Mouse (Mus musculus): ENCODE results near the gene Usp7. TPM values are rescaled to one million over a fixed set of nuclear protein-coding genes. Genes with fewer than 3 reads are reported as not detected.
A peak's percentile ranks its signal among the peaks of the same experiment; 100 is the strongest.
"Not testable (repeated sequence)": the region's sequence is repeated elsewhere in the genome, so short reads cannot be mapped to it uniquely, and the experiment has no call there.

The Usp7 gene
- polyA plus RNA-seq, 1 experiment from 2014 or later: 22.6 TPM

GRCm38 (mm10) chr16:8778697-8779096 is 13.4 kb downstream of the Usp7 start:
- no peak overlapping the region for H3K9ac ChIP-seq
- H3K4me1 ChIP-seq (replicated peaks): no peaks in the 10 kb centered on the region
- H3K36me3 ChIP-seq: no peaks in the 10 kb centered on the region
- H3K27ac ChIP-seq: no peak overlapping the region
- ATAC-seq: no peak
- no peak overlapping the region for H3K4me2 ChIP-seq (replicated peaks)
- H3K9me3 ChIP-seq: no peaks in the 10 kb centered on the region
- no peaks in the 10 kb centered on the region for H3K27me3 ChIP-seq (replicated peaks)
- H3K4me3 ChIP-seq (replicated peaks): no peak overlapping the region

- WGBS: 58% methylated on average over 2 of the region's 2 CpGs
- Histone ChIP-seq H3K27ac (no peak overlapping the region), H3K4me1 (replicated peaks) (no peaks in the 10 kb centered on the region), H3K4me3 (replicated peaks) (no peak overlapping the region), H3K9me3 (no peaks in the 10 kb centered on the region), H3K27me3 (replicated peaks) (no peaks in the 10 kb centered on the region), H3K9ac (no peak overlapping the region), H3K4me2 (replicated peaks) (no peak overlapping the region), H3K36me3 (no peaks in the 10 kb centered on the region)
- ATAC-seq: no peak
These were observed 14.9 kb downstream of the Usp7 start for GRCm38 (mm10) chr16:8777202-8777601.

GRCm38 (mm10) chr16:8776634-8777033 is 15.5 kb downstream of the Usp7 start:
- Histone ChIP-seq H3K4me2 (replicated peaks) (no peak overlapping the region), H3K4me1 (replicated peaks) (no peaks in the 10 kb centered on the region), H3K9me3 (no peaks in the 10 kb centered on the region), H3K36me3 (no peaks in the 10 kb centered on the region), H3K27me3 (replicated peaks) (no peaks in the 10 kb centered on the region), H3K9ac (no peak overlapping the region), H3K4me3 (replicated peaks) (no peak overlapping the region), H3K27ac (no peak overlapping the region)
- WGBS: 88% methylated on average over 11 of the region's 11 CpGs
- ATAC-seq: no peak

GRCm38 (mm10) chr16:8771086-8771485 is 21.0 kb downstream of the Usp7 start:
- H3K36me3 ChIP-seq: no peaks in the 10 kb centered on the region
- no peak overlapping the region for H3K4me2 ChIP-seq (replicated peaks)
- no peaks in the 10 kb centered on the region for H3K4me1 ChIP-seq (replicated peaks)
- H3K4me3 ChIP-seq (replicated peaks): no peak overlapping the region
- WGBS: 47% methylated on average over 4 of the region's 4 CpGs
- ATAC-seq: no peak
- H3K27ac ChIP-seq: no peak overlapping the region
- no peaks in the 10 kb centered on the region for H3K9me3 ChIP-seq
- no peaks in the 10 kb centered on the region for H3K27me3 ChIP-seq (replicated peaks)
- no peak overlapping the region for H3K9ac ChIP-seq

GRCm38 (mm10) chr16:8770342-8770741 is 21.8 kb downstream of the Usp7 start:
- not testable (repeated sequence) for H3K27ac ChIP-seq; H3K9me3 ChIP-seq; H3K27me3 ChIP-seq (replicated peaks); H3K4me2 ChIP-seq (replicated peaks); H3K36me3 ChIP-seq; ATAC-seq; H3K4me3 ChIP-seq (replicated peaks); H3K9ac ChIP-seq; H3K4me1 ChIP-seq (replicated peaks)
- 49% methylated on average over 8 of the region's 8 CpGs for WGBS

GRCm38 (mm10) chr16:8769466-8769865 is 22.6 kb downstream of the Usp7 start:
- WGBS: 62% methylated on average over 4 of the region's 4 CpGs
- ATAC-seq: no peak
- Histone ChIP-seq H3K9ac (no peak overlapping the region), H3K9me3 (no peaks in the 10 kb centered on the region), H3K27me3 (replicated peaks) (no peaks in the 10 kb centered on the region), H3K36me3 (no peaks in the 10 kb centered on the region), H3K4me2 (replicated peaks) (no peak overlapping the region), H3K4me1 (replicated peaks) (no peaks in the 10 kb centered on the region), H3K4me3 (replicated peaks) (no peak overlapping the region), H3K27ac (no peak overlapping the region)

GRCm38 (mm10) chr16:8769065-8769464 is 23.0 kb downstream of the Usp7 start:
- Histone ChIP-seq H3K9me3 (no peaks in the 10 kb centered on the region), H3K4me3 (replicated peaks) (no peak overlapping the region), H3K4me2 (replicated peaks) (no peak overlapping the region), H3K27ac (no peak overlapping the region), H3K36me3 (no peaks in the 10 kb centered on the region), H3K9ac (no peak overlapping the region), H3K4me1 (replicated peaks) (no peaks in the 10 kb centered on the region), H3K27me3 (replicated peaks) (no peaks in the 10 kb centered on the region)
- WGBS: 19% methylated on average over 10 of the region's 10 CpGs
- peak; percentile 84 for ATAC-seq

GRCm38 (mm10) chr16:8768588-8768987 is 23.5 kb downstream of the Usp7 start:
- Histone ChIP-seq H3K27ac (no peak overlapping the region), H3K4me3 (replicated peaks) (no peak overlapping the region), H3K27me3 (replicated peaks) (no peaks in the 10 kb centered on the region), H3K9me3 (no peaks in the 10 kb centered on the region), H3K9ac (no peak overlapping the region), H3K4me1 (replicated peaks) (no peaks in the 10 kb centered on the region), H3K4me2 (replicated peaks) (no peak overlapping the region), H3K36me3 (no peaks in the 10 kb centered on the region)
- 64% methylated on average over 4 of the region's 4 CpGs for WGBS
- peak; percentile 32; the same call in 1 of the 2 replicates for ATAC-seq

- no peaks in the 10 kb centered on the region for H3K36me3 ChIP-seq
- H3K4me3 ChIP-seq (replicated peaks): no peak overlapping the region
- no peak overlapping the region for H3K9ac ChIP-seq
- H3K27ac ChIP-seq: no peak overlapping the region
- WGBS: 83% methylated on average over 4 of the region's 4 CpGs
- no peak overlapping the region for H3K4me2 ChIP-seq (replicated peaks)
- no peak for ATAC-seq
- H3K4me1 ChIP-seq (replicated peaks): no peaks in the 10 kb centered on the region
- no peaks in the 10 kb centered on the region for H3K27me3 ChIP-seq (replicated peaks)
- no peaks in the 10 kb centered on the region for H3K9me3 ChIP-seq
These were observed 24.0 kb downstream of the Usp7 start for GRCm38 (mm10) chr16:8768071-8768470.

- 82% methylated on average over 11 of the region's 11 CpGs for WGBS
- no peaks in the 10 kb centered on the region for H3K4me1 ChIP-seq (replicated peaks)
- H3K36me3 ChIP-seq: no peaks in the 10 kb centered on the region
- no peak overlapping the region for H3K9ac ChIP-seq
- ATAC-seq: no peak; the same call in 1 of the 2 replicates
- H3K9me3 ChIP-seq: no peaks in the 10 kb centered on the region
- no peak overlapping the region for H3K4me3 ChIP-seq (replicated peaks)
- no peaks in the 10 kb centered on the region for H3K27me3 ChIP-seq (replicated peaks)
- no peak overlapping the region for H3K27ac ChIP-seq
- H3K4me2 ChIP-seq (replicated peaks): no peak overlapping the region
These were observed 24.7 kb downstream of the Usp7 start for GRCm38 (mm10) chr16:8767133-8768052.

GRCm38 (mm10) chr16:8766196-8766595 is 25.9 kb downstream of the Usp7 start:
- Histone ChIP-seq H3K4me2 (replicated peaks) (no peak overlapping the region), H3K4me3 (replicated peaks) (no peak overlapping the region), H3K4me1 (replicated peaks) (no peaks in the 10 kb centered on the region), H3K36me3 (no peaks in the 10 kb centered on the region), H3K27me3 (replicated peaks) (no peaks in the 10 kb centered on the region), H3K27ac (no peak overlapping the region), H3K9me3 (no peaks in the 10 kb centered on the region), H3K9ac (no peak overlapping the region)
- no peak for ATAC-seq
- WGBS: 52% methylated on average over 9 of the region's 9 CpGs

- Histone ChIP-seq H3K9ac (no peak overlapping the region), H3K9me3 (no peaks in the 10 kb centered on the region), H3K4me2 (replicated peaks) (no peak overlapping the region), H3K4me3 (replicated peaks) (no peak overlapping the region), H3K36me3 (no peaks in the 10 kb centered on the region), H3K4me1 (replicated peaks) (no peaks in the 10 kb centered on the region), H3K27ac (no peak overlapping the region), H3K27me3 (replicated peaks) (no peaks in the 10 kb centered on the region)
- ATAC-seq: no peak
- 71% methylated on average over 11 of the region's 11 CpGs for WGBS
These were observed 27.8 kb downstream of the Usp7 start for GRCm38 (mm10) chr16:8764124-8764907.

All from intestine, embryonic 15.5 days (tissue).